Mouse (Mus musculus): Measurements from ENCODE around the gene Plcl1. TPM values are rescaled to one million over a fixed set of nuclear protein-coding genes. Genes with fewer than 3 reads are reported as not detected.
"Not testable (repeated sequence)": the region's sequence is repeated elsewhere in the genome, so short reads cannot be mapped to it uniquely, and the experiment has no call there.

Plcl1 gene
- polyA plus RNA-seq, 1 experiment = not detected

GRCm38 (mm10) chr1:55447661-55448060, 41.9 kb downstream of the Plcl1 start:
- H3K27ac ChIP-seq (ENCODE audit: insufficient read depth, low read depth, low read length) = no peak overlapping the region
- H3K4me1 ChIP-seq (ENCODE audit: control insufficient read depth, insufficient read depth, low read length) = 0 out of 2 replicates have a peak, but pooled peaks cover 3% of the 10 kb centered on the region
- H3K4me3 ChIP-seq (ENCODE audit: insufficient read depth, low read depth, low read length) = no peak overlapping the region
- WGBS = 80% methylated on average over 2 of the region's 2 CpGs
- TF ChIP-seq CTCF (IDR thresholded peaks at IDR 0.05; ENCODE audit: insufficient read depth, low read depth, low read length) (no peak), POLR2A (IDR thresholded peaks at IDR 0.05; ENCODE audit: insufficient read depth, low read depth, low read length) (no peak)

GRCm38 (mm10) chr1:55448104-55448503, 42.4 kb downstream of the Plcl1 start:
- Histone ChIP-seq H3K27ac (ENCODE audit: insufficient read depth, low read depth, low read length) (no peak overlapping the region), H3K4me3 (ENCODE audit: insufficient read depth, low read depth, low read length) (no peak overlapping the region), H3K4me1 (ENCODE audit: control insufficient read depth, insufficient read depth, low read length) (0 out of 2 replicates have a peak, but pooled peaks cover 3% of the 10 kb centered on the region)
- TF ChIP-seq CTCF (IDR thresholded peaks at IDR 0.05; ENCODE audit: insufficient read depth, low read depth, low read length) (no peak), POLR2A (IDR thresholded peaks at IDR 0.05; ENCODE audit: insufficient read depth, low read depth, low read length) (no peak)
- 87% methylated on average over 1 of the region's 1 CpGs for WGBS

- TF ChIP-seq POLR2A (IDR thresholded peaks at IDR 0.05; ENCODE audit: insufficient read depth, low read depth, low read length) (no peak), CTCF (IDR thresholded peaks at IDR 0.05; ENCODE audit: insufficient read depth, low read depth, low read length) (no peak)
- 94% methylated on average over 3 of the region's 3 CpGs for WGBS
- Histone ChIP-seq H3K4me3 (ENCODE audit: insufficient read depth, low read depth, low read length) (no peak overlapping the region), H3K4me1 (ENCODE audit: control insufficient read depth, insufficient read depth, low read length) (peaks cover 5% of the 10 kb centered on the region; the same call in 1 of the 2 replicates), H3K27ac (ENCODE audit: insufficient read depth, low read depth, low read length) (no peak overlapping the region)
These were observed 44.1 kb downstream of the Plcl1 start for GRCm38 (mm10) chr1:55449779-55450178.

- Histone ChIP-seq H3K4me3 (ENCODE audit: insufficient read depth, low read depth, low read length) (no peak overlapping the region), H3K4me1 (ENCODE audit: control insufficient read depth, insufficient read depth, low read length) (peaks cover 5% of the 10 kb centered on the region; the same call in 1 of the 2 replicates), H3K27ac (ENCODE audit: insufficient read depth, low read depth, low read length) (no peak overlapping the region)
- TF ChIP-seq POLR2A (IDR thresholded peaks at IDR 0.05; ENCODE audit: insufficient read depth, low read depth, low read length) (no peak), CTCF (IDR thresholded peaks at IDR 0.05; ENCODE audit: insufficient read depth, low read depth, low read length) (no peak)
- WGBS = 35% methylated on average over 5 of the region's 5 CpGs
These were observed 48.4 kb downstream of the Plcl1 start for GRCm38 (mm10) chr1:55454119-55454518.

- WGBS = 89% methylated on average over 5 of the region's 5 CpGs
- Histone ChIP-seq H3K4me3 (ENCODE audit: insufficient read depth, low read depth, low read length) (no peak overlapping the region), H3K27ac (ENCODE audit: insufficient read depth, low read depth, low read length) (no peak overlapping the region), H3K4me1 (ENCODE audit: control insufficient read depth, insufficient read depth, low read length) (no peaks in the 10 kb centered on the region)
- TF ChIP-seq CTCF (IDR thresholded peaks at IDR 0.05; ENCODE audit: insufficient read depth, low read depth, low read length) (no peak), POLR2A (IDR thresholded peaks at IDR 0.05; ENCODE audit: insufficient read depth, low read depth, low read length) (no peak)
These were observed 56.6 kb downstream of the Plcl1 start for GRCm38 (mm10) chr1:55462301-55462700.

- no peaks in the 10 kb centered on the region for H3K4me1 ChIP-seq (ENCODE audit: control insufficient read depth, insufficient read depth, low read length)
- no peak overlapping the region for H3K27ac ChIP-seq (ENCODE audit: insufficient read depth, low read depth, low read length)
- WGBS = 81% methylated on average over 9 of the region's 9 CpGs
- H3K4me3 ChIP-seq (ENCODE audit: insufficient read depth, low read depth, low read length) = no peak overlapping the region
- TF ChIP-seq POLR2A (IDR thresholded peaks at IDR 0.05; ENCODE audit: insufficient read depth, low read depth, low read length) (no peak), CTCF (IDR thresholded peaks at IDR 0.05; ENCODE audit: insufficient read depth, low read depth, low read length) (no peak)
These were observed 68.0 kb downstream of the Plcl1 start for GRCm38 (mm10) chr1:55473756-55474155.

- WGBS = 93% methylated on average over 7 of the region's 7 CpGs
- TF ChIP-seq POLR2A (IDR thresholded peaks at IDR 0.05; ENCODE audit: insufficient read depth, low read depth, low read length) (no peak), CTCF (IDR thresholded peaks at IDR 0.05; ENCODE audit: insufficient read depth, low read depth, low read length) (no peak)
These were observed 69.3 kb downstream of the Plcl1 start for GRCm38 (mm10) chr1:55474976-55475375.

GRCm38 (mm10) chr1:55487371-55487770, 81.7 kb downstream of the Plcl1 start:
- not testable (repeated sequence) for H3K4me3 ChIP-seq (ENCODE audit: insufficient read depth, low read depth, low read length); H3K4me1 ChIP-seq (ENCODE audit: control insufficient read depth, insufficient read depth, low read length); H3K27ac ChIP-seq (ENCODE audit: insufficient read depth, low read depth, low read length)
- WGBS = 93% methylated on average over 10 of the region's 10 CpGs

More at GRCm38 (mm10) chr1:55474976-55475375, 69.3 kb downstream of the Plcl1 start:
- no peaks in the 10 kb centered on the region for H3K4me1 ChIP-seq (ENCODE audit: control insufficient read depth, insufficient read depth, low read length)
- no peak overlapping the region for H3K4me3 ChIP-seq (ENCODE audit: insufficient read depth, low read depth, low read length)
- H3K27ac ChIP-seq (ENCODE audit: insufficient read depth, low read depth, low read length) = no peak overlapping the region

GRCm38 (mm10) chr1:55488261-55488660, 82.5 kb downstream of the Plcl1 start:
- WGBS = 85% methylated on average over 2 of the region's 2 CpGs
- Histone ChIP-seq H3K4me1 (ENCODE audit: control insufficient read depth, insufficient read depth, low read length) (0 out of 2 replicates have a peak, but pooled peaks cover 3% of the 10 kb centered on the region), H3K4me3 (ENCODE audit: insufficient read depth, low read depth, low read length) (no peak overlapping the region), H3K27ac (ENCODE audit: insufficient read depth, low read depth, low read length) (no peak overlapping the region)
- TF ChIP-seq CTCF (IDR thresholded peaks at IDR 0.05; ENCODE audit: insufficient read depth, low read depth, low read length) (no peak), POLR2A (IDR thresholded peaks at IDR 0.05; ENCODE audit: insufficient read depth, low read depth, low read length) (no peak)

- Histone ChIP-seq H3K4me3 (ENCODE audit: insufficient read depth, low read depth, low read length) (no peak overlapping the region), H3K4me1 (ENCODE audit: control insufficient read depth, insufficient read depth, low read length) (0 out of 2 replicates have a peak, but pooled peaks cover 3% of the 10 kb centered on the region), H3K27ac (ENCODE audit: insufficient read depth, low read depth, low read length) (no peak overlapping the region)
- TF ChIP-seq POLR2A (IDR thresholded peaks at IDR 0.05; ENCODE audit: insufficient read depth, low read depth, low read length) (no peak), CTCF (IDR thresholded peaks at IDR 0.05; ENCODE audit: insufficient read depth, low read depth, low read length) (no peak)
- WGBS = 33% methylated on average over 6 of the region's 6 CpGs
These were observed 83.6 kb downstream of the Plcl1 start for GRCm38 (mm10) chr1:55489355-55489754.
